Mouse (Mus musculus) gastrocnemius, adult 18-20 months (tissue): ENCODE measurements at regions not wholly inside any gene's neighbourhood (a gene's known extent, or its start where the extent isn't known, plus 50 kb on each side); places are given as distances from the start of the nearest gene placed in this dataset.

Experiments used
- DNase-seq: peaks from one replicate; pipeline ENCODE4 v3.0.0; 2021; ENCODE audit warnings: low spot score

DNA sequence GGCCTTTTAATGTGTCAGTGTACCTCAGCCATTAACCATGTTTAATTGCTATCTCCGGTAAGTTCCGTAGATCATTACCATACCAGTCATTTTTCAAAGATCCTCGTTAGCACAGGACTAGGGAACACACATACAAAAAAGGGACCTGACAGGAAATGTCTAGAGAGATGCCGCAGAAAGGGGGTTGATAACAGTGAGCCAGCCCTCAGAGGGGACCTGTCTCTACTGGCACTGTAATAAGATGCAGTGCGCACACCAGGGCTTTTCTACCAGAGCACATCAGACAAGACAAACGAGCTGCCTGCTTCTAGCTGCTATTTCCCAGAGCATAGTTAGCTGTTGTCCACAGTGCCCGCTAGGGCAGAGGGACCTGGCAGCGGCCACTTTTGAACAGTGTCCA lies 199.1 kb downstream of the Sox11 start:
- DNase-seq: no peak

GRCm38 (mm10) chr12:27140335-27140702 lies 202.1 kb downstream of the Sox11 start:
- DNase-seq: no peak

- DNase-seq: no peak
These were observed 202.6 kb downstream of the Sox11 start for GRCm38 (mm10) chr12:27139683-27140334.

- DNase-seq: no peak
These were observed 203.4 kb downstream of the Sox11 start for GRCm38 (mm10) chr12:27138663-27139633.

DNA sequence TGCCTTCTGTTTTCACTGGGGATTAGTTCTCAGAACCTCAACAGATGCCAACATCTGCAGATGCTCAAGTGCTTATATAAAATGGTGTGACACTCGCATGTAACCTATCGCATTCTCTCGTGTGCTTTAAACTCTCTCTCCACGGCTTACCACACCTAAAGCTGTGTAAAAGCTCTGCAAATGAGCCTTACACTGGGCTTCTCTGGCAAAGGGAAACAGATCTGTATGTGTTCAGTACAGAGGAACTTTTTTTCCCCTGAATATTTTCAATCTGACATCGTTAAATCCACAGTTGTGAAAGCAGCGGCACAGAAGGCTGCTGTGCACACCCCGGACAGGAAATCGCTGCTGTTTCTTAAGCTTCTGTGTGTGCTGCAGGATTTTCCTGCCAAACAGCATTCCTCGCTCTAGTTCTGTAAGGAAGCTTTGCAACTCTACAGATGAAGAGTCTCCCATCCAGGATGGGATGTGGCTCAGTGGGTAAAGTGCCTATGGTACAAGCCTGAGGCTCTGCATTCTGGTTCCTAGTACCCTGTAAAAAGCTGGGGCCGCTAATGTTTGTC lies 206.3 kb downstream of the Sox11 start:
- no peak for DNase-seq

- DNase-seq: no peak
These were observed 211.8 kb downstream of the Sox11 start for GRCm38 (mm10) chr12:27130544-27130943.

DNA sequence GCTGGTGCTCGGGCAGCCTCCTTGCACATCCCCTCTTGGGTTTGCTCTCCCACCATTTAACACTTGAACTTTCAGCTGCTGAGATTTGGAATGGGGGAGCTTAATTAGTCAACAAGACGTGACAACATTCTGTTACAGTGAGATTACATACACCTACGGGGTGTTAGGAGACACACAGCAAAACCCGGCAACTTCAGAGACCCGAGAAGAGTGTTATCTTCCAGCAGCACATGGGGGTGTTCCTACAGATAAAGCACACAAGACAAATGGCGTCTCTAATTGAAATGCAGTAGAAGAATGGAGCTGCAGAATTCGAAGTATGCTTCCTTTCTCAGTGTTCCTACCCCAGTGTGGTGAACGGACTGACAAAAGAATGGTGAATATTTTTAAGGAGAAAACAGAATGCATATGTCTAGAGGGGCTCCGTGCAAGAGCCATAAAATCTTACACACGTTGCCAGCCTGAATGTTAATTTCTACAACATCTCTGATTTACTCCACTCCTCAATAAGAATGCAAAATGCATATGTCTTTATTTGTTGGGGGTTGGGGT lies 215.2 kb downstream of the Sox11 start:
- no peak for DNase-seq

DNA sequence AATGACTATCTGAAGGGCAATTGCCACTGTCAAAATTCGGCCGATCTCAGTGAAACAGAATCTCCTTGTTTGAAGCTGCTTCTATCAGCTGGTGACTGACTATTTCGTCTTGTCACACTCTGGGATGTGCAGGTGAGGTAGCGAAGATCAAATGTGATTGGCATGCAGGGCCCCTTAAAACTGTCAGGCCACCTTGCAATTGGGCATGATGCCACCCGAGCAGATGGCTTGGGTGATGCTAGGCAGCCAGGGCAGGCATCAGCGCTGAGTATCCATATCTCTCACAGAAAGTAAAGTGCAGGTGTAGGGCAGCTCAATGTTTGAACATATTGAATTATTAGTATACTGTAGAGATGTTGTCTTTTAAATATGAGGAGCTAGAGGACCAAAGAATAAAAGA lies 223.8 kb downstream of the Sox11 start:
- DNase-seq: no peak

- no peak for DNase-seq
These were observed 227.0 kb downstream of the Sox11 start for GRCm38 (mm10) chr12:27115392-27115791.

DNA sequence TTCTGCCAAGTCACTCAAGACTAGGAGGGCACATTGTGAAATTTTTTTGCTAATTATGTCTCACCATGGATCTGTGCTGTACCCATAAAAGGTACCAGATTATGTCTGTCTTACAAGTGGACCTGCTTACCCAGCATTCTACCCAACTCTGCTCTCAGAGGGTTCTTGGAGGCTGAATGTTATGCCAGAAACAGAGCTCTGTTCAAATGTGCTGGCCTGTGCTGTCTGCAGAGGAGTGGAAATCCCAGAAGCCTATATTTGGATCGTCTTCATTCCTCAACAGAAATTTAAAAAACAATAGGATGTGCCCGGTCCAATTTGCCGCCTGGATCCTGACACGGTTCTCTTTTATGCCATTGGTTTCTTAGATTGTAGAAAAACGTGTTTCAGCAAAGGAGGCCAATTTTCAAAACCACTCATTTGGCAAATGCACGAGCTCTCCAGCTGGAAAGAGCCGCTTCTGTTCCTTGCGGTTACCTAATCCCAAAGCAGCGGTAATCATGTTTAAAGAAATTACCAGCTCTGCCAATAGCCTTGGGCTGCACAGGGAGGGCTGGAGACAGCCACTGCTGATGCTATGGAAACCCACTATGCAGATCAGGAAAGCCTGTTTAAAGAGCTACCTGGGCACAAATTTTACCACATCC lies 237.3 kb downstream of the Sox11 start:
- DNase-seq: no peak

DNA sequence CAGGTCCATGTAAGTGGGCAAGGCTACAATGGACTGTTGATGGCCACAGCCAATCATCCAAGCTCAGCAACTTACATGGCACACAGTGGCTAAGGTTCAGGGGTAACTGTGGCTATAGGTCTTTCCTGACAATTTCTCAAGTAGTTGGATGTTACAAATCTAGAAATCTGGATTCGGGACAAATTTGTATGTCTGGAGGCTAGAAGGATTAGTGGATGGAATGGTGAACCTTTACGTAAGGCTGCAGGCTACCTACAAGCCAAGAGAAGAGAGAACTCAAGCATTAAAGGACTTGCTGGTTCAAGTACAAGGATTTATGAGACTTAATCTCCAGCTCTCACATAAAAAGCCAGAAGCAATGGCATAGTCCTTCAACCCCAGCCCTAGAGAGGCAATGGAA lies 239.4 kb downstream of the Sox11 start:
- no peak for DNase-seq

DNA sequence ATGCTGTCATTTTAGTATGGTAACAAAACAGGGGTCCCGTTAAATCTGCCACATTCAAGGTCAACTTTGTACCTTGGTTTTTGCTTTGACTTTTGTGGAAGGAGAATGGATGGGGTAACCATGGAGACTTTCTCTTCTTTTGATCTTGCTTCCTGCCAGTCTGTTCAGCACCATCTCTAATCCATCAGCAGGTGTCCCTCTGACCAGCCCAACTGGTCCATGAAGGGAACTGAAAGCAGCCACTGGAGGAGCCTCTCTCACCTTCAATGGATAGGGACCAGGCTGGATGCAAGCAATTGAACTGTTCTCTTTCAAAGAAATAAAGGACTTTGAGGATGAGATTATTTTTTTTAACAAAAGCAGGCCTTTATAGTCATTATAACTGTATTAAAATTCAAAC lies 253.2 kb downstream of the Sox11 start:
- no peak for DNase-seq

- no peak for DNase-seq
These were observed 256.5 kb downstream of the Sox11 start for GRCm38 (mm10) chr12:27085890-27086289.

DNA sequence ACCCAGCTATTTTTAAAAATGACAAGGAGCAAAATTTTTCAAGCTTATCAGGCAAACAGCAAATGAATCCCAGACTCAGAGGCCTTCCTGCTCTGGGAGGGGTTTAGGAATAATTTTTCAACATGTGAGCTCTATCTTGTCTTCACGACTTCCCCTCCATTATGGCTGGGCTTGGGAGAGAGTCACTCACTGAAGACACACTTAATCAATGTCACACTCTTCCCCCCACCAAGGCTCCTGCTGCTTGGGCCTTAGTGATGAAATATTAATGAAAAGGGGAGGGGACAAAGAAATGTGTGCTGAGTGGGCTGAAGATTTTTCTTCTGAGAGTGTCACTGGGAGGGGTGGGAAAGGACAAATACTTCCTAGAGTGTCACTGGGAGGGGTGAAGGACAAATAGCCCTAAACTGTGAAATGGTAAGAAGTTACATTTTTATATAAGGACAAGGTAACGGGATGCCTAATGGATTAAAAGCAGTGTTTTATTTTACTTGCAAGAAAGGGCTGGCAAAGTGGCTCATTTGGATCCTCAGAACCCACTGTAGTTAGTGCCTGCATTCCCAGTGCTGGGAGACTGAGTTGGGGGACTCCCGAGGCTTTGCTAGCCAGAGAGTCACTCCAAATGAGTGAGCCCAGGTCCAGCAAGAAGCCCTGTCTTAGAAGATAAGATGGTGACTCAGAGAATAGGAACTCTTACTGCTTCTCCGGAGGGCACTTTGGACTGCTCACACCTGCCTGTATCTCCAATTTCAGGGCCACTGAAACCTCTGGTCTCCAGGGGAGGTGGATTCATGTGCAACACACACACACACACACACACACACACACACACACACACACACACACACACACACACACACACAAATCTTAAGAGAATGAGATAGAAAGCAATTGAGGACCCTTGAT lies 258.5 kb downstream of the Sox11 start:
- no peak for DNase-seq

DNA sequence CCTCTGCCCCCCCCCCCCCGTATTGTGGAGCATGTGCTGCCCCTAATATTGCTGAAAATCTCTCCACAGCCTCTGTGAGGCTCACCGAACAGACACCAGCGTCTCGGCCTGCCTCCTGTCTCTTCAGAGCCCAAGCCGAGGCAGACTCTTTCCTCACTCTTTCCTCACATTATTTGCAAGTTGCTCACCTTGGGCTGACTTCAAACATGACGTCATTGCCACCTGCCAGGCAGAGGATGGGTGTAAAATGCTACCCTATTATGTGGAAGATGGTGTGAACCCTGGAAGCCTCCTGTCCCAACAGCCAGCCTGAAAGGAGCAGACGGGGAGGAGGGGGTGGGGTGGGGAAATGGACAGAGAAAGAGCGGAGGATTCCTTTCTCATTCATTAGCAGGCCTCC lies 259.3 kb downstream of the Sox11 start:
- DNase-seq: no peak

- no peak for DNase-seq
These were observed 259.8 kb downstream of the Sox11 start for GRCm38 (mm10) chr12:27082624-27083023.

DNA sequence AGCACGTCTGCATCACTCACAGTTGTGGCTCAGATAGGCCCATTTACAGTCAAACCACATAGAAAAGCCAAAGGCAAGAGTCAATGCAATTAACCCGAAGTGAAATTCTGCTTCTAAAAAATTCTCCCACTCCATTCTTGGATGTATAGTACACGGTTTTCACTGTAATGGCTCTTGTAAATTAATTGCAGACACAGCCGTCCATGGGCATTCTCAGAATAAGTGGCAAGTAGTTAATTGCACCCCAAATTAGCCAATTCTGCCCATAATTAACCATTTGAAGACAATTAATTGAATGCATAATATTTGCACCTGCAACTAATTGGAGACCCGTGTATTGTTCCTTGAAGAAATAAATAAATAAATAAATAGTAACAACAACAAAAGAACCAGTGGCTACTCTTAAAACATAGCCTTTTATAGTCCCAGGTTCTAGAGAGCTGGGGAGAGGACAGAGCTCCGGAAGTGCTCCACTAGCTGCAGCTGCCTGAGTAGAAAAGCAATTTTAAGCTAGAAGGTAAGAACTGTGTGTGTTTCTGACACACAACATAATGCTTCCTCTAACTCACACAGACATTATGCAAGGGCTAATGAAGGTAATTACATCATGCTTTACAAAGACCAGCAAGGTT lies 266.2 kb downstream of the Sox11 start:
- no peak for DNase-seq

- no peak for DNase-seq
These were observed 277.3 kb downstream of the Sox11 start for GRCm38 (mm10) chr12:27065011-27065517.

- DNase-seq: no peak
These were observed 278.9 kb downstream of the Sox11 start for GRCm38 (mm10) chr12:27063518-27063917.
